Mouse (Mus musculus) forebrain, embryonic 11.5 days (tissue): ENCODE measurements around the gene Gpr18. TPM values are rescaled to one million over a fixed set of nuclear protein-coding genes. Genes with fewer than 3 reads are reported as not detected.

Source experiments
- ATAC-seq: fragments of 200-750 bp; cut with Nextera tagmentation; replicated peaks from 2 replicates; pipeline ENCODE4 v1.8.0; 2017; ENCODE audit warnings: moderate TSS enrichment; ENCODE audit not compliant: low FRiP score
- DNase-seq: peaks from one replicate; pipeline ENCODE4 v3.0.0-alpha.2; 2017; ENCODE audit warnings: low spot score
- H3K27ac ChIP-seq: fragments of 300-500 bp; sonication (generic); 2 replicates; pipeline ENCODE4 v1.5.1; 2014; ENCODE audit warnings: low read depth, low read length
- H3K27me3 ChIP-seq: fragments of 300-500 bp; sonication (generic); 2 replicates; pipeline ENCODE4 v1.6.1; 2014; ENCODE audit warnings: mild to moderate bottlenecking, low read length, mixed read lengths; ENCODE audit not compliant: control insufficient read depth, insufficient read depth
- H3K36me3 ChIP-seq: fragments of 300-500 bp; sonication (generic); 2 replicates; pipeline ENCODE4 v1.6.1; 2014; ENCODE audit warnings: mild to moderate bottlenecking, low read length, moderate library complexity, mixed read lengths; ENCODE audit not compliant: control insufficient read depth, insufficient read depth
- H3K4me1 ChIP-seq: fragments of 300-500 bp; sonication (generic); replicated peaks from 2 replicates; pipeline ENCODE4 v1.6.1; 2014; ENCODE audit warnings: low read length, mixed read lengths; ENCODE audit not compliant: control insufficient read depth, insufficient read depth
- H3K4me2 ChIP-seq: fragments of 300-500 bp; sonication (generic); 2 replicates; pipeline ENCODE4 v1.6.1; 2014; ENCODE audit warnings: low read depth, mild to moderate bottlenecking, low read length, moderate library complexity, mixed read lengths; ENCODE audit not compliant: severe bottlenecking
- H3K4me3 ChIP-seq: fragments of 300-500 bp; sonication (generic); 2 replicates; pipeline ENCODE4 v1.5.1; 2014; ENCODE audit warnings: low read depth, low read length
- H3K9ac ChIP-seq: fragments of 300-500 bp; sonication (generic); 2 replicates; pipeline ENCODE4 v1.6.1; 2014; ENCODE audit warnings: low read length
- H3K9me3 ChIP-seq: fragments of 300-500 bp; sonication (generic); 2 replicates; pipeline ENCODE4 v1.6.1; 2016; ENCODE audit warnings: low read length, mixed read lengths; ENCODE audit not compliant: control insufficient read depth
- WGBS: fragments of 180-500 bp; shearing (Covaris S2); extraction: QIAGEN DNeasy Blood & Tissue Kit; methylation state at CpG from one replicate; pipeline ENCODE4 v1.1.7; 2014; 5-methylcytosine and 5-hydroxymethylcytosine counted together
- polyA plus RNA-seq: library from polyadenylated mRNA; unstranded; fragments of >200 nt; fragmentation: Nextera tagmentation; extraction: Ambion mirVana; gene quantifications from 2 replicates; pipeline ENCODE4 v1.2.1, GENCODE M21; 2014

Gpr18 gene
- polyA plus RNA-seq, result 0.36 and 0.49 TPM in 2 replicates

DNA sequence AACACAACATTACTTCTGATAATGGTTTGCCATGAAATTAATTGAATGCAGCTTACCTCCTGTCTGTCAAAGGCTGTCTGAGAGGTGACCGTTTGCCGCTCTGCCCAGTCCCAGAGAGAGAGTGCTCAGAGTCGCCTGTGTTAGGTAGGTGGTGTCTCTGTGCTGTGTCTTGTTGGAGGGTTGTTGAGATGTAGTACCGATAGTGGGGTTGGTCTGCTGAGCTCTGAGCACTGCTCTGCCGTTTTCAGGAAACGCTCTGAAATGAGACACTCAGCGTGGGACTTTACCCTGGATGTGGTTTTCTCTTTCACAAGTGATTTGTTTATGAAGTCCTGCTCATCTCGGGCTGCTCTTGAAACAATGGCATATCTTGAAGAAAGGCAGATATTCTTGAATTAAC lies at the start of gene Gpr18:
TSS of gene Gpr18 (minus strand) at position 161 of the 400 bp plus-strand sequence.
- Histone ChIP-seq H3K27ac (no peak within 1 kb of the TSS), H3K9me3 (no peaks in the 10 kb centered on the region), H3K4me2 (no peak within 1 kb of the TSS), H3K4me3 (no peak within 1 kb of the TSS), H3K36me3 (peaks cover 3% of the 10 kb centered on the region; the same call in 1 of the 2 replicates), H3K4me1 (no peaks in the 10 kb centered on the region), H3K27me3 (no peaks in the 10 kb centered on the region), H3K9ac (no peak within 1 kb of the TSS)
- ATAC-seq (no peak), DNase-seq (no peak)
- WGBS, result 79% methylated on average over 8 of the region's 8 CpGs

- H3K9me3 ChIP-seq, result no peaks in the 10 kb centered on the region
- no peaks in the 10 kb centered on the region for H3K27me3 ChIP-seq
- no peak within 1 kb of the TSS for H3K9ac ChIP-seq
- DNase-seq (no peak), ATAC-seq (no peak)
- H3K27ac ChIP-seq, result no peak within 1 kb of the TSS
- no peaks in the 10 kb centered on the region for H3K4me1 ChIP-seq
- 75% methylated on average over 6 of the region's 6 CpGs for WGBS
- no peak within 1 kb of the TSS for H3K4me2 ChIP-seq
- H3K4me3 ChIP-seq, result no peak within 1 kb of the TSS
- H3K36me3 ChIP-seq, result no peaks in the 10 kb centered on the region
These were observed 49.4 kb upstream of the Gpr18 start, which contains the start of gene Gpr183 for GRCm38 (mm10) chr14:121964990-121965389. Gene Gpr183 (minus strand): TSS chr14:121965195.

GRCm38 (mm10) chr14:121963942-121964335 lies 48.4 kb upstream of the Gpr18 start:
- DNase-seq (no peak), ATAC-seq (no peak)
- Histone ChIP-seq H3K27ac (no peak overlapping the region), H3K27me3 (no peaks in the 10 kb centered on the region), H3K4me2 (no peak overlapping the region), H3K9ac (no peak overlapping the region), H3K4me3 (no peak overlapping the region), H3K9me3 (no peaks in the 10 kb centered on the region), H3K4me1 (no peaks in the 10 kb centered on the region), H3K36me3 (no peaks in the 10 kb centered on the region)
- WGBS, result 83% methylated on average over 4 of the region's 4 CpGs

GRCm38 (mm10) chr14:121963251-121963941 lies 47.8 kb upstream of the Gpr18 start:
- H3K4me3 ChIP-seq, result no peak overlapping the region

GRCm38 (mm10) chr14:121962128-121962890 lies 46.7 kb upstream of the Gpr18 start:
- no peak overlapping the region for H3K27ac ChIP-seq
- H3K4me1 ChIP-seq, result no peaks in the 10 kb centered on the region
- no peaks in the 10 kb centered on the region for H3K27me3 ChIP-seq
- H3K9me3 ChIP-seq, result no peaks in the 10 kb centered on the region
- no peak for ATAC-seq
- H3K36me3 ChIP-seq, result no peaks in the 10 kb centered on the region
- H3K4me3 ChIP-seq, result no peak overlapping the region
- no peak for DNase-seq
- WGBS, result 83% methylated on average over 14 of the region's 14 CpGs
- no peak overlapping the region for H3K4me2 ChIP-seq
- H3K9ac ChIP-seq, result no peak overlapping the region

More at GRCm38 (mm10) chr14:121963251-121963941, 47.8 kb upstream of the Gpr18 start:
- Histone ChIP-seq H3K4me2 (no peak overlapping the region), H3K9me3 (no peaks in the 10 kb centered on the region), H3K4me1 (no peaks in the 10 kb centered on the region), H3K36me3 (no peaks in the 10 kb centered on the region), H3K27me3 (no peaks in the 10 kb centered on the region), H3K27ac (no peak overlapping the region), H3K9ac (no peak overlapping the region)
- DNase-seq (no peak), ATAC-seq (no peak)
- WGBS, result 81% methylated on average over 9 of the region's 9 CpGs

DNA sequence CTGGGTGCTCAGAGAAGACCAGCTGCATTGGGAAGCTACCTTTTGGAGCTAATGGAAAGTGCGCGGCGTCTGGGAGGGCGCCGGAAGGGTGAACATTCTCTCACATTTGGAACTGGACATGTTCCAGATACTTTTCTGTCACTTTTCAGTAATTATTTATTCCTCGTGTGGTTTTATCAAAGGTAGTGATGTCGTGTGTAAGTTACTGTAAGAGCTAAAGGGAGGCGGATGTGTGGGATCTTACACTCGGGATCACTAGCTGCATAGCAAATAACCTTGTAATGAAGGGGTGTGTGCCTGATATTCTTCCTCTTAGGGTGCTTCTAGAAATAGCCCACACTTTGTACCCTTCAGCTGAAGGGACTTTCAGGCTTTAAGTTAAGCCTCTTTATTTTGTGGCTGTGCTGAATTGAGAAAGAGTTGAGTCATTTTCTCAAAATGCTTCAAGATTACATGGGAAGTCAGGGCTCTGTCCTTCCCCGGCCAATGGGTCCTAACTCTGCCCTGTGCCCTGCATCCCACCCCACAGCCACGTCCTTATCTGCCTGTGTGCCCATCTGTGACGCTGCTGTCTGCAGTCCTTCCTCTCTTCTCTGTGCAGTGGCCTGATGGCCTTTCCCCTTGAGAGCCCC lies 46.0 kb upstream of the Gpr18 start:
- DNase-seq (no peak), ATAC-seq (no peak)
- Histone ChIP-seq H3K4me1 (no peaks in the 10 kb centered on the region), H3K27me3 (no peaks in the 10 kb centered on the region), H3K27ac (no peak overlapping the region), H3K9me3 (no peaks in the 10 kb centered on the region), H3K4me2 (no peak overlapping the region), H3K9ac (no peak overlapping the region), H3K36me3 (no peaks in the 10 kb centered on the region), H3K4me3 (no peak overlapping the region)
- 92% methylated on average over 12 of the region's 12 CpGs for WGBS

DNA sequence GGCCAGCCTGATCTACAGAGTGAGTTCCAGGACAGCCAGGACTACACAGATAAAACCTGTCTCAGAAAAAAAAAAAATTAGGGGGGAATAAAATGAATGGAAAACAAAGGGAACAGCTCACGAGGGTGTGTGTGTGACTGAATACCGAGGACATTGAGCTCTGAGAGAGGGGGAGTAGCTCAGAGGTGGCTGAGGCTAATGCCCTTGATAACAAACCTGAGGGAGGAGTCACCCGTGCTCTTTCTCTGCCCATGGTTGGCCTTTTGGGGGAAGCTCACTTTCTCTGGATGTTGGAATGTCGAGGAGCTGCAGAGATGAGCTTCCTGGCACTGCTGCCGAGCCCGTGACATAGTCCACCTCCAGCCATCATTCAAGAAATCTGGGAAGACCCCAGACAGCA lies 45.4 kb upstream of the Gpr18 start:
- H3K9ac ChIP-seq, result no peak overlapping the region
- no peak for ATAC-seq
- no peak overlapping the region for H3K4me3 ChIP-seq
- no peak overlapping the region for H3K4me2 ChIP-seq
- no peak for DNase-seq
- no peaks in the 10 kb centered on the region for H3K4me1 ChIP-seq
- no peak overlapping the region for H3K27ac ChIP-seq
- no peaks in the 10 kb centered on the region for H3K36me3 ChIP-seq
- no peaks in the 10 kb centered on the region for H3K27me3 ChIP-seq
- no peaks in the 10 kb centered on the region for H3K9me3 ChIP-seq
- 81% methylated on average over 6 of the region's 6 CpGs for whole genome bisulfite sequencing

GRCm38 (mm10) chr14:121960531-121960930 lies 45.0 kb upstream of the Gpr18 start:
- Histone ChIP-seq H3K27me3 (no peaks in the 10 kb centered on the region), H3K9me3 (no peaks in the 10 kb centered on the region), H3K36me3 (no peaks in the 10 kb centered on the region), H3K4me2 (no peak overlapping the region), H3K27ac (no peak overlapping the region), H3K4me1 (no peaks in the 10 kb centered on the region), H3K9ac (no peak overlapping the region), H3K4me3 (no peak overlapping the region)
- DNase-seq (no peak), ATAC-seq (no peak)
- WGBS, result 89% methylated on average over 2 of the region's 2 CpGs
